Mouse (Mus musculus) CD4-positive, CD25-positive, alpha-beta regulatory T cell, adult 4 months (primary cell): ENCODE measurements around the gene Rpl10. TPM values are rescaled to one million over a fixed set of nuclear protein-coding genes. Genes with fewer than 3 reads are reported as not detected.

Experiments
- ATAC-seq: one replicate; pipeline ENCODE4 v1.8.0; 2017
- polyA plus RNA-seq, 2 experiments: library from polyadenylated mRNA; unstranded; fragments of 100-300 nt; shearing (Covaris generic); gene quantifications; one replicate each; pipeline ENCODE4 v1.2.1; 2017

Gene Rpl10
- polyA plus RNA-seq: 1,000 to 10,000 TPM in 1 of 2 experiments, 100 to 1,000 TPM in 1; 597 to 1,460 TPM

- ATAC-seq: peak; percentile 86
These were observed at the start of gene Rpl10 for GRCm38 (mm10) chrX:74270062-74270901. TSS of gene Rpl10 (plus strand) at chrX:74270812.

GRCm38 (mm10) chrX:74230038-74230437 lies 40.6 kb upstream of the Rpl10 start:
- no peak for ATAC-seq

- ATAC-seq: no peak
These were observed 37.4 kb upstream of the Rpl10 start for GRCm38 (mm10) chrX:74233196-74233595.

- ATAC-seq: no peak
These were observed 30.3 kb upstream of the Rpl10 start for GRCm38 (mm10) chrX:74240332-74240731.

GRCm38 (mm10) chrX:74243396-74243795 lies 27.2 kb upstream of the Rpl10 start:
- ATAC-seq: no peak

GRCm38 (mm10) chrX:74243807-74244206 lies 26.8 kb upstream of the Rpl10 start:
- peak; percentile 74 for ATAC-seq

GRCm38 (mm10) chrX:74244614-74245083 lies 26.0 kb upstream of the Rpl10 start:
- no peak for ATAC-seq

GRCm38 (mm10) chrX:74245107-74245506 lies 25.5 kb upstream of the Rpl10 start:
- no peak for ATAC-seq

GRCm38 (mm10) chrX:74245687-74246086 lies 24.9 kb upstream of the Rpl10 start:
- ATAC-seq: peak; percentile 31

- peak; percentile 69 for ATAC-seq
These were observed 24.4 kb upstream of the Rpl10 start for GRCm38 (mm10) chrX:74246213-74246681.

- peak; percentile 10 for ATAC-seq
These were observed 23.9 kb upstream of the Rpl10 start for GRCm38 (mm10) chrX:74246693-74247092.

GRCm38 (mm10) chrX:74248651-74249050 lies 22.0 kb upstream of the Rpl10 start:
- ATAC-seq: no peak

- no peak for ATAC-seq
These were observed 21.0 kb upstream of the Rpl10 start, which contains the start of gene Flna for GRCm38 (mm10) chrX:74249615-74250014. TSS of gene Flna (minus strand) at chrX:74249820.

GRCm38 (mm10) chrX:74254153-74254887 lies 16.3 kb upstream of the Rpl10 start, which contains the start of gene Emd:
TSS of gene Emd (plus strand) at chrX:74254687.
- peak; percentile 93 for ATAC-seq

GRCm38 (mm10) chrX:74254888-74255565 lies 15.6 kb upstream of the Rpl10 start:
- ATAC-seq: peak; percentile 11

GRCm38 (mm10) chrX:74257746-74258145 lies 12.9 kb upstream of the Rpl10 start:
- no peak for ATAC-seq

- ATAC-seq: no peak
These were observed 913 bp upstream of the Rpl10 start for GRCm38 (mm10) chrX:74269736-74270061.

- no peak for ATAC-seq
These were observed 415 bp downstream of the Rpl10 start for GRCm38 (mm10) chrX:74270902-74271551.

GRCm38 (mm10) chrX:74273422-74274322 lies 3.1 kb downstream of the Rpl10 start:
- ATAC-seq: no peak

GRCm38 (mm10) chrX:74277916-74278315 lies 7.3 kb downstream of the Rpl10 start:
- ATAC-seq: no peak
